Mouse (Mus musculus) liver, embryonic 15.5 days (tissue): ENCODE data around the gene Inpp4b. TPM values are rescaled to one million over a fixed set of nuclear protein-coding genes. Genes with fewer than 3 reads are reported as not detected.

Experiments
- ATAC-seq: fragments of 200-750 bp; cut with Nextera tagmentation; 2 replicates; pipeline ENCODE4 v1.8.0; 2017; ENCODE audit warnings: moderate number of reproducible peaks, mild to moderate bottlenecking, moderate library complexity; ENCODE audit not compliant: insufficient read depth
- H3K27ac ChIP-seq: fragments of 300-500 bp; sonication (generic); replicated peaks from 2 replicates; pipeline ENCODE4 v1.5.1; 2015; ENCODE audit warnings: mild to moderate bottlenecking, inconsistent platforms
- H3K27me3 ChIP-seq: fragments of 300-500 bp; sonication (generic); 2 replicates; pipeline ENCODE4 v1.6.1; 2015; ENCODE audit warnings: mild to moderate bottlenecking, inconsistent platforms
- H3K36me3 ChIP-seq: fragments of 300-500 bp; sonication (generic); replicated peaks from 2 replicates; pipeline ENCODE4 v1.6.1; 2015; ENCODE audit warnings: moderate library complexity, mild to moderate bottlenecking, inconsistent platforms
- H3K4me1 ChIP-seq: fragments of 300-500 bp; sonication (generic); replicated peaks from 2 replicates; pipeline ENCODE4 v1.6.1; 2015; ENCODE audit warnings: inconsistent platforms
- H3K4me2 ChIP-seq: fragments of 300-500 bp; sonication (generic); 2 replicates; pipeline ENCODE4 v1.6.1; 2015; ENCODE audit warnings: moderate library complexity, mild to moderate bottlenecking, inconsistent platforms
- H3K4me3 ChIP-seq: fragments of 300-500 bp; sonication (generic); replicated peaks from 2 replicates; pipeline ENCODE4 v1.5.1; 2015; ENCODE audit warnings: mild to moderate bottlenecking, inconsistent platforms
- H3K9ac ChIP-seq: fragments of 300-500 bp; sonication (generic); 2 replicates; pipeline ENCODE4 v1.6.1; 2015; ENCODE audit warnings: moderate library complexity, mild to moderate bottlenecking, inconsistent platforms
- H3K9me3 ChIP-seq: fragments of 300-500 bp; sonication (generic); replicated peaks from 2 replicates; pipeline ENCODE4 v1.6.1; 2016; ENCODE audit warnings: inconsistent platforms
- WGBS: fragments of 180-500 bp; shearing (Covaris S2); methylation state at CpG from one replicate; pipeline ENCODE4 v1.1.7; 2015; ENCODE audit warnings: mixed read lengths; ENCODE audit not compliant: insufficient replicate concordance; 5-methylcytosine and 5-hydroxymethylcytosine counted together
- polyA plus RNA-seq: library from polyadenylated mRNA; unstranded; fragments of >200 nt; fragmentation: Nextera tagmentation; extraction: Ambion mirVana; gene quantifications from 2 replicates; pipeline ENCODE4 v1.2.1, GENCODE M21; 2015

Gene Inpp4b
- polyA plus RNA-seq, 1 experiment from 2014 or later, result 1.5 TPM

GRCm38 (mm10) chr8:82106131-82106530 is 763.8 kb downstream of the Inpp4b start:
- H3K9me3 ChIP-seq, result no peaks in the 10 kb centered on the region
- no peaks in the 10 kb centered on the region for H3K27me3 ChIP-seq
- WGBS, result 72% methylated on average over 3 of the region's 3 CpGs
- no peak overlapping the region for H3K9ac ChIP-seq
- H3K4me1 ChIP-seq, result no peaks in the 10 kb centered on the region
- H3K36me3 ChIP-seq, result no peaks in the 10 kb centered on the region
- no peak for ATAC-seq
- no peak overlapping the region for H3K27ac ChIP-seq
- no peak overlapping the region for H3K4me3 ChIP-seq
- no peak overlapping the region for H3K4me2 ChIP-seq

GRCm38 (mm10) chr8:82150272-82150671 is 807.9 kb downstream of the Inpp4b start:
- Histone ChIP-seq H3K27ac (no peak overlapping the region), H3K27me3 (no peaks in the 10 kb centered on the region), H3K36me3 (no peaks in the 10 kb centered on the region), H3K4me2 (no peak overlapping the region), H3K4me1 (no peaks in the 10 kb centered on the region), H3K9ac (no peak overlapping the region), H3K9me3 (no peaks in the 10 kb centered on the region), H3K4me3 (no peak overlapping the region)
- no peak for ATAC-seq

GRCm38 (mm10) chr8:82157928-82158327 is 815.6 kb downstream of the Inpp4b start:
- H3K4me2 ChIP-seq, result no peak overlapping the region
- no peak for ATAC-seq
- H3K9me3 ChIP-seq, result no peaks in the 10 kb centered on the region
- no peaks in the 10 kb centered on the region for H3K27me3 ChIP-seq
- 22% methylated on average over 1 of the region's 1 CpGs for WGBS
- H3K9ac ChIP-seq, result no peak overlapping the region
- no peak overlapping the region for H3K4me3 ChIP-seq
- H3K36me3 ChIP-seq, result no peaks in the 10 kb centered on the region
- H3K27ac ChIP-seq, result no peak overlapping the region
- H3K4me1 ChIP-seq, result no peaks in the 10 kb centered on the region
